Mouse (Mus musculus): ENCODE measurements around the gene St7. TPM values are rescaled to one million over a fixed set of nuclear protein-coding genes. Genes with fewer than 3 reads are reported as not detected.

St7 gene
- polyA plus RNA-seq, 1 experiment from 2014 or later, result 49.0 TPM

- Histone ChIP-seq H3K4me1 (no peaks in the 10 kb centered on the region), H3K9me3 (no peaks in the 10 kb centered on the region), H3K27ac (no peak overlapping the region), H3K4me2 (replicated peaks) (no peak overlapping the region), H3K27me3 (replicated peaks) (no peaks in the 10 kb centered on the region), H3K9ac (no peak overlapping the region), H3K36me3 (peaks cover 24% of the 10 kb centered on the region), H3K4me3 (no peak overlapping the region)
- ATAC-seq (ENCODE audit: low FRiP score, low read depth), result no peak
- 93% methylated on average over 1 of the region's 1 CpGs for WGBS
These were observed 229.4 kb downstream of the St7 start for GRCm38 (mm10) chr6:17922180-17922579.

DNA sequence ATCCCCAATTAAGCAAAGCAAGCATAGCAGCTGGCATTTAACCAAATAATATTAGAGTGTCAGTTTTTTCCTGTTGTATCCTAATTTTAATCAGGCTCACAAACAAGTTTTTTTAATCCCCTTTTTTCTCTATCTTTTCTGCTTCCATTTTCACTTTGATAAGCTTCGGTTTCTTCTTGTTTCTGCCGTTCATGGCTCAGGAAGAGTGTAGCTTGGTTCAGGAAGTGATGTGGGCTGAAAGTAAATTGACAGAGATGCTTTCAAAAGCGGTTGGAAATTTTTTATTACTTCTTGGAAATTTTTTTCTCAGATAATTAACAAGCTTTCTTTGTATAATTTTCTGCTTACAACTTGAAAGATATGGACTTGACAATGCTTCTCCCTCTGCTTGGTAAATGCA, 230.2 kb downstream of the St7 start:
- Histone ChIP-seq H3K9me3 (no peaks in the 10 kb centered on the region), H3K4me3 (no peak overlapping the region), H3K4me2 (replicated peaks) (no peak overlapping the region), H3K27me3 (replicated peaks) (no peaks in the 10 kb centered on the region), H3K36me3 (peaks cover 24% of the 10 kb centered on the region), H3K9ac (no peak overlapping the region), H3K4me1 (no peaks in the 10 kb centered on the region), H3K27ac (no peak overlapping the region)
- no peak for ATAC-seq (ENCODE audit: low FRiP score, low read depth)
- WGBS, result 89% methylated on average over 3 of the region's 3 CpGs

DNA sequence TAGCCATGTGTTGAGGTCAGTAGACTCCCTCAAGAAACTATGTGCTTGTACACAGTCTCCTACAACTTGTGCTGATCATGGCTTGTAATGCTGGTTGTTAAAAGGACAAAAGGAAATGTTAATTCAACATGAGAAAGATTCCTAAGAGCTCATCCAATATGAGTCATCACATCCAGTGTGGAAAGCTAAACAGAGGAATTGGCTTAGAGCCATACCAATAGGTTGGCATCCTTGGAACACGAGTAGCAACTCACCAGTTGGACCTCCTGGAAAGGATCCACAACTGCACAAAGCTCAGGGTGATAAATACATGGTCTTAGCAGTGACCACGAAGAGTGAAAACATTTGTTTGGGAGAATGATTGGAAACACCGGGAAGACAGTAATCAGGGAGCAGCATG, 230.6 kb downstream of the St7 start:
- whole genome bisulfite sequencing, result 88% methylated on average over 3 of the region's 3 CpGs

GRCm38 (mm10) chr6:17923894-17924505, 231.3 kb downstream of the St7 start:
- Histone ChIP-seq H3K4me2 (replicated peaks) (no peak overlapping the region), H3K4me1 (no peaks in the 10 kb centered on the region), H3K36me3 (peaks cover 24% of the 10 kb centered on the region), H3K4me3 (no peak overlapping the region), H3K27ac (no peak overlapping the region), H3K9me3 (no peaks in the 10 kb centered on the region), H3K27me3 (replicated peaks) (no peaks in the 10 kb centered on the region), H3K9ac (no peak overlapping the region)
- 90% methylated on average over 10 of the region's 10 CpGs for WGBS
- no peak for ATAC-seq (ENCODE audit: low FRiP score, low read depth)

More for the DNA sequence above, 230.6 kb downstream of the St7 start:
- H3K9ac ChIP-seq, result no peak overlapping the region
- no peak for ATAC-seq (ENCODE audit: low FRiP score, low read depth)
- H3K27me3 ChIP-seq (replicated peaks), result no peaks in the 10 kb centered on the region
- H3K36me3 ChIP-seq, result peaks cover 24% of the 10 kb centered on the region
- H3K4me2 ChIP-seq (replicated peaks), result no peak overlapping the region
- H3K4me1 ChIP-seq, result no peaks in the 10 kb centered on the region
- no peaks in the 10 kb centered on the region for H3K9me3 ChIP-seq
- no peak overlapping the region for H3K27ac ChIP-seq
- H3K4me3 ChIP-seq, result no peak overlapping the region

- Histone ChIP-seq H3K27me3 (replicated peaks) (no peaks in the 10 kb centered on the region), H3K9ac (no peak overlapping the region), H3K27ac (no peak overlapping the region), H3K36me3 (peaks cover 24% of the 10 kb centered on the region), H3K4me3 (no peak overlapping the region), H3K4me2 (replicated peaks) (no peak overlapping the region), H3K4me1 (no peaks in the 10 kb centered on the region), H3K9me3 (no peaks in the 10 kb centered on the region)
- WGBS, result 39% methylated on average over 4 of the region's 4 CpGs
- no peak for ATAC-seq (ENCODE audit: low FRiP score, low read depth)
These were observed 232.5 kb downstream of the St7 start for GRCm38 (mm10) chr6:17925267-17925666.

GRCm38 (mm10) chr6:17927746-17928145, 235.0 kb downstream of the St7 start:
- no peaks in the 10 kb centered on the region for H3K4me1 ChIP-seq
- ATAC-seq (ENCODE audit: low FRiP score, low read depth), result no peak
- no peak overlapping the region for H3K9ac ChIP-seq
- no peak overlapping the region for H3K4me3 ChIP-seq
- H3K27ac ChIP-seq, result no peak overlapping the region
- peaks cover 15% of the 10 kb centered on the region; the same call in 1 of the 2 replicates for H3K36me3 ChIP-seq
- H3K9me3 ChIP-seq, result no peaks in the 10 kb centered on the region
- WGBS, result 88% methylated on average over 11 of the region's 11 CpGs
- H3K4me2 ChIP-seq (replicated peaks), result no peak overlapping the region
- no peaks in the 10 kb centered on the region for H3K27me3 ChIP-seq (replicated peaks)

DNA sequence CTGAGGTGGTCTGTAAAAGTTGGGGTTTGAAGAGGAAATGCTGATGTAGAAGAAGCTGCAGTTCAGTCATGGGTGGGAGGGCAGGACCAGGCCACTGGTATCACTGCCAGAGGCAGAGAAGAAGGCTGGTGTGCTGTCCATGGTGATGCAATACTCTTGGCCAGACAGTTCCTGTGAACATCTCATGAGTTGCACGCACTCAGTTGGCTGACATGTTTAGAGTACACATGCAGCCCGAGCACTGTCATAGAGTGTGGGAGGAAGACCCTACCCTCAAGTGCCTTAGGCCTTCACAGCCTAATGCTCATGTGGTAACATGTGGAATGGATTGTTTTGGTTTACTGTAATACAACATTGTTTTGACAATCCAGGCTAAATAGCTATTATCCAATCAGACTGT, 238.5 kb downstream of the St7 start:
- no peak for ATAC-seq (ENCODE audit: low FRiP score, low read depth)
- no peaks in the 10 kb centered on the region for H3K9me3 ChIP-seq
- no peak overlapping the region for H3K9ac ChIP-seq
- H3K4me2 ChIP-seq (replicated peaks), result no peak overlapping the region
- no peak overlapping the region for H3K27ac ChIP-seq
- WGBS, result 92% methylated on average over 2 of the region's 2 CpGs
- no peaks in the 10 kb centered on the region for H3K27me3 ChIP-seq (replicated peaks)
- H3K4me1 ChIP-seq, result no peaks in the 10 kb centered on the region
- no peak overlapping the region for H3K4me3 ChIP-seq
- H3K36me3 ChIP-seq, result peaks cover 25% of the 10 kb centered on the region

- Histone ChIP-seq H3K4me2 (replicated peaks) (no peak overlapping the region), H3K36me3 (peaks cover 25% of the 10 kb centered on the region), H3K9me3 (no peaks in the 10 kb centered on the region), H3K9ac (no peak overlapping the region), H3K4me1 (no peaks in the 10 kb centered on the region), H3K27ac (no peak overlapping the region), H3K4me3 (no peak overlapping the region), H3K27me3 (replicated peaks) (no peaks in the 10 kb centered on the region)
- 81% methylated on average over 7 of the region's 7 CpGs for WGBS
- ATAC-seq (ENCODE audit: low FRiP score, low read depth), result no peak
These were observed 239.1 kb downstream of the St7 start for GRCm38 (mm10) chr6:17931835-17932234.

GRCm38 (mm10) chr6:17932806-17933205, 240.1 kb downstream of the St7 start:
- Histone ChIP-seq H3K4me3 (no peak overlapping the region), H3K4me2 (replicated peaks) (no peak overlapping the region), H3K27ac (no peak overlapping the region), H3K9me3 (no peaks in the 10 kb centered on the region), H3K9ac (no peak overlapping the region), H3K4me1 (no peaks in the 10 kb centered on the region), H3K27me3 (replicated peaks) (no peaks in the 10 kb centered on the region), H3K36me3 (peaks cover 25% of the 10 kb centered on the region)
- 93% methylated on average over 8 of the region's 8 CpGs for WGBS
- no peak for ATAC-seq (ENCODE audit: low FRiP score, low read depth)

- no peak overlapping the region for H3K4me3 ChIP-seq
- no peaks in the 10 kb centered on the region for H3K27me3 ChIP-seq (replicated peaks)
- no peak overlapping the region for H3K9ac ChIP-seq
- 69% methylated on average over 11 of the region's 11 CpGs for WGBS
- H3K9me3 ChIP-seq, result no peaks in the 10 kb centered on the region
- no peak overlapping the region for H3K27ac ChIP-seq
- H3K36me3 ChIP-seq, result peaks cover 36% of the 10 kb centered on the region
- no peak overlapping the region for H3K4me2 ChIP-seq (replicated peaks)
- ATAC-seq (ENCODE audit: low FRiP score, low read depth), result no peak
- peaks cover 4% of the 10 kb centered on the region; the same call in 1 of the 2 replicates for H3K4me1 ChIP-seq
These were observed 246.1 kb downstream of the St7 start for GRCm38 (mm10) chr6:17938631-17939346.

DNA sequence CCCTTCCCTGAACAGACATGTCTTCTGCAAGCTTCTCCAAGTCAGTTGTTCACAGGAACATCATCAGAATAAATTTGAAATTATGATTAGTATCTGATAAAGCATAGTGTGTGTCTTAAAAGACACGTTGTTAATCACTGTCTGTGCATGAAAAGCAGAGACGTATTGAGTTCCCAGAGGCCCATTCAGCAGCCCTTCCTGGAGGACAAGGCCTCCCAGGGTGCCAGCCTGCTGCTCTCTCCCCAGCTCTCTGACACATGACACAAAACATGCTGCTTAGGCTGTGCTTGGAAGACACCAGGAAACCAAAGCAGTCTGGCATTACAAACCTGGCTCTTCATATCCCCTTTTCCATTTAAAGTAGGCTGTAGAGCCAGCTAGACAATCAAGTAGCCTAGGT, 249.2 kb downstream of the St7 start:
- 43% methylated on average over 2 of the region's 2 CpGs for WGBS
- Histone ChIP-seq H3K27me3 (replicated peaks) (no peaks in the 10 kb centered on the region), H3K4me2 (replicated peaks) (no peak overlapping the region), H3K36me3 (peaks cover 15% of the 10 kb centered on the region), H3K9ac (no peak overlapping the region), H3K4me3 (no peak overlapping the region), H3K27ac (no peak overlapping the region), H3K4me1 (peaks cover 4% of the 10 kb centered on the region; the same call in 1 of the 2 replicates), H3K9me3 (no peaks in the 10 kb centered on the region)
- ATAC-seq (ENCODE audit: low FRiP score, low read depth), result no peak

- H3K36me3 ChIP-seq, result peaks cover 15% of the 10 kb centered on the region
- no peak overlapping the region for H3K4me2 ChIP-seq (replicated peaks)
- no peak overlapping the region for H3K27ac ChIP-seq
- no peaks in the 10 kb centered on the region for H3K27me3 ChIP-seq (replicated peaks)
- H3K4me3 ChIP-seq, result no peak overlapping the region
- 79% methylated on average over 7 of the region's 7 CpGs for WGBS
- no peak for ATAC-seq (ENCODE audit: low FRiP score, low read depth)
- no peaks in the 10 kb centered on the region for H3K9me3 ChIP-seq
- H3K9ac ChIP-seq, result no peak overlapping the region
- H3K4me1 ChIP-seq, result peaks cover 4% of the 10 kb centered on the region; the same call in 1 of the 2 replicates
These were observed 249.6 kb downstream of the St7 start for GRCm38 (mm10) chr6:17942344-17942743.
